Mouse (Mus musculus) neutrophil, adult 83 days (primary cell): ENCODE data around the gene Pgm5. TPM values are rescaled to one million over a fixed set of nuclear protein-coding genes. Genes with fewer than 3 reads are reported as not detected.

Experiments
- total RNA-seq, 2 experiments: library from RNA; stranded (reverse); gene quantifications; one replicate each; pipeline ENCODE4 v1.2.4; 2023

Gene Pgm5
- total RNA-seq, result not detected

DNA sequence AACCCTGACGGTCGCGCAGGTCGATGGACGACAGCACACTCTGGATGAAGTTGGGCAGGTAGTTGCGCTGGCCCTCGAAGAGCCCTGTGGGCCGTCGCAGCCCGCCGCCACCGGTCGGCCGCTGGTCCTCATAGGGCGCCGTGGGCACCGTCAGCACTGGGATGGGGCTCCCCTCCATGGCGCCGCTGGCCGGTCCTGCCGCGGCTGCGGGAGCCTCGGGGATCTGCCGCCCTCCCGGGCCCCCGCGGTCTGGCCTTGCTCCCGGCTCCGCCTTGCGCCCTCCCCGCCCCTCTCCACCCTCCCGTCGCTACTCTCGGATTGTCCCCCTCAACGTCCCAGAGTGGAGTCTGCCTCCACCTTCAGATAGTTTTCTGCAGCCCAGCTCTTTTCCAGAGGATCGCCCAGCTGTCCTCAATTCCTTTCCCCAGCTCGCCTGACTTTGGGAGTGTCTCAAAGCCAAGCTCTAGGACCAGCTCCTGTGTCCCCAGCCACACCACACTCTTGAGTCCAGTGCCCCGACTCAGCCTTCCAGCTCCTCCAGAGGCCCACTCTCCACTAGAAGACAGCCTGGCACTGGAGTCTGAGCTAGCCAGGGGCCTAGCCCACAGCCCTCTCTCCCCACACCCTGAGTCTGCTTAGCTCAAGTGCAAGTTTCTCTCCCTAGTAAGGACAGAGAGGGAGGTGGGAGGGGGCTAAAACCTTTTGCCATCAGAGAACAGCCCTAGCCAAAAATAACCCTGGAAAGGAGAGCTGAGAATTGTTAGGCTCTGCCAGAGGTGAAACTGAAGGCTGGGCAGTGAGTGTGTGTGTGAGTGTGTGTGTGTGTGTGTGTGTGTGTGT, at the start of gene Pgm5:
Gene Pgm5 (minus strand): TSS at position 244 of the 840 bp plus-strand sequence.

DNA sequence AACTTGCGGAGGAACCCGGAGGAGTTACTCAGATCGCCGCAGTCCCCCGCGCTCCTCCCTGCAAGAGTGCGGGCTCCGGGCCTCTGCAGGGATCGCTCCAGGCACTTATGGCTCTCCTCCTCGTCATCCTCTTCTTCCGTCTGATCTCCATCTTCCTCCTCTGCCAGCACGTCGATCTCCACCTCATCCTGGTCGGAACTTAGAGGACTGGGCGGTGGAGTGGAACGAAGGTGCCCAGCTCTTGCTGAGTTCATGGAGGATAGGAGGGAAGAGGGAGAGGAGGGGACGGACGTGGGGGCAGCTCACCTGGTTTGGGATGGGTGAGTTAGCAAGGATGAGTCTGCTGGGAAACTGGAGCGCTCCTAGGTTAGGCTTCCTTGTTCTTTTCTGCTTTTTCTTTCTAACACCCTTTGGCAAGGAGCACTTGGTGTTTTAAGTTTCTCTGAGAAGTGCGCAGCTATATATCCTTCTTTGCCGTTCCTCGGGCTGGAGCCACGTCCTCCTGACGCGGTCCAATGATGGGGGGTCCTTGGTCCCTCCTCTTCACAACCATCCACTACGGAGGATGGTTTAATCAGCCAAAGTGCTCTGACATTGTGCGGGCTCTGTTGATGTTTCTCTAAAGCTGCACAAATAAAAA, 39.0 kb upstream of the Pgm5 start, which contains the start of gene Foxd4:
Gene Foxd4 (minus strand): TSS at position 617 of the 640 bp plus-strand sequence.

DNA sequence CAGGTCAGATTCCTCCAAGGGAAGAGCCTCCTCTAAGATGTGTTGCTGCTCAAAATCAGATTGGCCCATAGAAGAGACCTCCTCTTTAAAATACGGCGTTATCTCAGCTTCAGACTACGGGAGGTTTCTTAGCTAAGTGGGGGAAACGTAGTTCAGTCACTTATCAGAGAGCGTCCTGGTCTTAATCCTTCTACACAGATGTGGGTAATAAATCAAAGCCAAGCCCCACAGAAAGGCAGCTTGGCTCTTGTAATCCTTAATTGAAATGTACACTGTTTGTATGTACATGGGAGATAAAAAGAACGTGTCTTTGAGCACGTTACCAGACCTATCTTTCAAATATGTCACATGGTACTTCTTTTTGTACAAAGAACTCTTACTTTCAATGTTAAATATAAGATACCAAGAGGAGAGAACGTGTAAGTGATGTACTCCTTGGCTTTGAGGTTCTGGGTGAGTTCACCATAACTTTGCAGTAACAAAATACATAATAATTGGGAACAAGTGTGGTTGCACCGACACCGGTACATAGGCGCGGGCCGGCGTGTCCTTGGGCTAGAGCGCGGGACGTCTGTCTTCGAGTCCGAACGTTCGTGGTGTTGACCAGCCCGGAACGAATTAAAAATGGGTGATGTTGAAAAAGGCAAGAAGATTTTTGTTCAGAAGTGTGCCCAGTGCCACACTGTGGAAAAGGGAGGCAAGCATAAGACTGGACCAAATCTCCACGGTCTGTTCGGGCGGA, 13.6 kb upstream of the Pgm5 start, which contains the start of gene Gm10053:
Gene Gm10053 (plus strand): TSS at position 558 of the 742 bp plus-strand sequence.

DNA sequence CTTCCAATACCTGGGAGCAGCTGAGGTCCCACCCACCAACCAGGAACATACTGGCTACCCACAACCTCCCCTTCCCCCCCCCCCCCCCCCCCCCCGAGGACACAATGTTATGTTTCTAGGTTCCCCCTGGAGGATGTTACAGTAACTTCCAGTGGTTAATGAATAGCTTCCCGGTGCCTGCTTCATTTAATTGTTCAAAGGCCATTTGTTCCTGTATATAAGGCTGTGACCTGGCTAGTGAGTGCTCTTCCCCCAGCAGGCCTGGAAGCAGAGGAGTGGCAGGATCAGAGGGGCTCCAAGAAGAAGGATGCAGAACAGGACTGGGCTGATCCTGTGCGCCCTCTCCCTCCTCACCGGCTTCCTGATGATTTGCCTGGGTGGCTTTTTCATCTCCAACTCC, 187.9 kb downstream of the Pgm5 start, which contains the start of gene Tmem252:
Gene Tmem252 (plus strand): TSS at position 247 of the 400 bp plus-strand sequence.

Other genes starting within 250 kb of the Pgm5 start
- gene Tmem252, start 187.8 kb downstream of the Pgm5 start, total RNA-seq, result not detected
- gene Gm10053, start 13.8 kb upstream of the Pgm5 start, total RNA-seq, result 10 to 100 TPM; 46.7 to 51.2 TPM
- 1 to 10 TPM; 2.8 to 3.4 TPM for gene Foxd4, start 39.3 kb upstream of the Pgm5 start, total RNA-seq
- 1 to 10 TPM; 4.2 to 4.5 TPM for gene Cbwd1, start 99.8 kb upstream of the Pgm5 start, total RNA-seq
- 100 to 1,000 TPM; 338 to 367 TPM for gene Dock8, start 137.7 kb upstream of the Pgm5 start, total RNA-seq